Mouse (Mus musculus): ENCODE results near the gene Htr2c. TPM values are rescaled to one million over a fixed set of nuclear protein-coding genes. Genes with fewer than 3 reads are reported as not detected.

Htr2c gene
- polyA plus RNA-seq (2015; fragmentation: Nextera tagmentation; extraction: Ambion mirVana) = not detected in 2 replicates

DNA sequence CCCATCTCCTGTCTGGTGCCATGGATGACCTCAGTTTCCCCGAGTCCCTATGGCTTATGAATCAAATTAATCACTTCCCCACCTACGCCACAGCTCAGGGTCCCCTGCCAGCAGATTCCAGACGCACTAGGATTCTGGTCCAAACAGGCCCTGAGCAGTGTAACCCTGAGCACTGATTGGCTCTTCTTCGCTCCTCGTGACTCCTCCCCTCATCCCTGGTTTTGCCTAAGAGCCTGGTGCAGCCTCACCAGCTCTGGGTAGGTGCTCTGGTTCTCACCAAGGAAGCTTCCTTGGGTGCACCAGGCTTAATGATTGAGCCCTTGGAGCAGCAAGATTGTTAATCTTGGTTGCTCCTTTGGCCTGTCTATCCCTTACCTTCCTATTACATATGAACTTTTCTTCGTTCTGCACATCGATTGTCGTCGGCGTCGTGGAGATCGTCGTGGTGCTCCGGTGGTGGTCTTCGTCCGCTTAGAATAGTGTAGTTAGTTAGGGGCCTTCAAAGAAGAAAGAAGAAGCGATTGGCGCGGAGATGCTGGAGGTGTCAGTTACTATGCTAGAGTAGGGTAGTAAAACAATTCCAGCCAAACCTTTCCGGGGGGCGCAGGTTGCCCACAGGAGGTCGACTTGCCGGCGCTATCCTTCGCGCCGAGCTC lies at the start of gene Htr2c:
TSS of gene Htr2c (plus strand) at position 256 of the 656 bp plus-strand sequence.

MicroRNAs encoded within 50 kb of the gene (microRNA counts, 519-probe panel; counts per million panel counts)
- microRNA mmu-miR-448 = 296 counts per million, percentile 58 among the panel's probes with 10 or more counts
- microRNA mmu-miR-764-3p = 296 counts per million, percentile 58 among the panel's probes with 10 or more counts
- microRNA mmu-miR-764-5p = 970 counts per million, percentile 59 among the panel's probes with 10 or more counts

Small RNA genes lying within 50 kb of the gene (microRNA-seq; reads per million reads assigned to microRNA genes)
- 0 reads per million in 2 experiments for gene Gm22650
- 0 reads per million in 2 experiments for gene Gm24627
- gene Mir1264 = 0.85 to 1.1 reads per million in 2 experiments
- gene Mir1298 = 1.3 to 5.7 reads per million in 2 experiments
- 0 reads per million in 2 experiments for gene Mir1912
- gene Mir448 = 0.21 to 0.81 reads per million in 2 experiments
- 0 reads per million in 2 experiments for gene Mir764

All from skeletal muscle tissue, postnatal 0 days (tissue).